Comparison of ENCODE assay signal across 8 mouse cellular contexts in the genomic region with DNA sequence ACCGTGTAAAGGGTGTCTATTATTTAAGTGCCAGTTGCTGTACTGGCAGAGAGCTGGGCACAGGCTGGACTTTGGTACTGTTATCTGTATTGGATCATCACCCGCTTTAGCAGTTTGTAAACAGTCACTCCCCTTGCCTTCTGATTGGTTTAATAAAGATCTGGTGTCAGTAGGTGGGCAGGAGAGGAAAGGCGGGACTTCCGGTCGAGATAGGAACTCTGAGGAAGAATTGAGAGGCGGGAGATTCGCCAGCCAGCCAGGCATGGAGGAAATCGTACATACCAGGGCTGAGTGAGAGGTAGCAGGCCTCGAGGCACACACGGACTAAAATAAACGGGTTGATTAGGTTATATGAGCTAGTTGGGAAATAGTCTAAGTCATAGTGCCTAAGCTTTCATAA. TPM values are rescaled to one million over a fixed set of nuclear protein-coding genes. Genes with fewer than 3 reads are reported as not detected.
A peak's percentile ranks its signal among the peaks of the same experiment; 100 is the strongest.
DNase-seq lines count a peak whose midpoint lies in the region; ATAC-seq lines count a peak whose summit lies in the region.

No protein-coding gene starts in this region.

- H3K27ac ChIP-seq in heart, embryonic 11.5 days (ENCODE audit: low read depth, low read length): no peak overlapping the region

- intact Hi-C loops in left cerebral cortex, postnatal 14 days (cut with DNase I): no loop called here

- no peak for ATAC-seq in heart, embryonic 11.5 days (replicated peaks; ENCODE audit: insufficient number of reproducible peaks, low FRiP score, low TSS enrichment)
- ATAC-seq in activated CD4-positive, CD25-positive, alpha-beta regulatory T cell, adult 4 months: no peak

- H3K36me3 ChIP-seq in heart, embryonic 11.5 days (ENCODE audit: control insufficient read depth, insufficient read depth, low read length): no peaks in the 10 kb centered on the region

- H3K4me1 ChIP-seq in heart, embryonic 11.5 days (ENCODE audit: control insufficient read depth, insufficient read depth, low read length): no peaks in the 10 kb centered on the region

- no peak overlapping the region; the same call in 1 of the 2 replicates for H3K4me2 ChIP-seq in heart, embryonic 11.5 days

- 25% methylated on average over 11 of the region's 11 CpGs for WGBS in heart, embryonic 11.5 days (ENCODE audit: insufficient replicate concordance)

- no peaks in the 10 kb centered on the region for H3K27me3 ChIP-seq in heart, embryonic 11.5 days (ENCODE audit: control insufficient read depth, insufficient read depth, low read length)

- no peak overlapping the region for H3K4me3 ChIP-seq in heart, embryonic 11.5 days (ENCODE audit: low read depth, low read length)

- 0 out of 2 replicates have a peak overlapping the region, but pooled peaks have one; percentile 39 for H3K9ac ChIP-seq in heart, embryonic 11.5 days (ENCODE audit: low read depth, low read length)

- H3K9me3 ChIP-seq in heart, embryonic 11.5 days (replicated peaks; ENCODE audit: control insufficient read depth, low read length): no peaks in the 10 kb centered on the region

- DNase-seq in layer of hippocampus, adult 11-12 months (ENCODE audit: low spot score): peak; percentile 52
- DNase-seq in layer of hippocampus, adult 8-10 months (ENCODE audit: low spot score in 2 of 2): no peak
- peak; percentile 65 for DNase-seq in WW6 (ENCODE audit: low read depth, low spot score)
- peak; percentile 81 to 90 for DNase-seq in kidney, postnatal 36 days
- peak; percentile 42 for DNase-seq in naive thymus-derived CD4-positive, alpha-beta T cell, adult 2 months (ENCODE audit: low read depth)
- no peak for DNase-seq in left cerebral cortex, postnatal 14 days (ENCODE audit: low spot score in 2 of 2)

RNA-seq across cellular contexts. Expression of gene Ube2i, which starts 7.7 kb away (rescaled TPM):
- total RNA-seq in layer of hippocampus, adult 8-10 months (2022): 100 to 1,000 TPM; 212 to 231 (median 228) TPM
- polyA plus RNA-seq in heart, embryonic 11.5 days (2014; fragmentation: Nextera tagmentation; extraction: Ambion mirVana): 471 and 482 TPM in 2 replicates
- 100 to 1,000 TPM; 368 to 405 TPM for polyA plus RNA-seq in activated CD4-positive, CD25-positive, alpha-beta regulatory T cell, adult 4 months (2017; shearing (Covaris generic))
- total RNA-seq in left cerebral cortex, postnatal 14 days (2021): 100 to 1,000 TPM; 211 to 216 TPM

RNA-seq across cellular contexts. Expression of gene Prss34, which starts 16.1 kb away (rescaled TPM):
- total RNA-seq in layer of hippocampus, adult 8-10 months (2022): not detected
- polyA plus RNA-seq in heart, embryonic 11.5 days (2014; fragmentation: Nextera tagmentation; extraction: Ambion mirVana): not detected in 2 replicates
- polyA plus RNA-seq in activated CD4-positive, CD25-positive, alpha-beta regulatory T cell, adult 4 months (2017; shearing (Covaris generic)): not detected
- total RNA-seq in left cerebral cortex, postnatal 14 days (2021): not detected

RNA-seq across cellular contexts. Expression of gene Baiap3, which starts 26.0 kb away (rescaled TPM):
- total RNA-seq in layer of hippocampus, adult 8-10 months (2022): 10 to 100 TPM in 3 of 4 experiments, 1 to 10 TPM in 1; 9.6 to 16.7 (median 11.0) TPM
- 0.35 and 0.63 TPM in 2 replicates for polyA plus RNA-seq in heart, embryonic 11.5 days (2014; fragmentation: Nextera tagmentation; extraction: Ambion mirVana)
- polyA plus RNA-seq in activated CD4-positive, CD25-positive, alpha-beta regulatory T cell, adult 4 months (2017; shearing (Covaris generic)): 1 to 10 TPM; 1.4 to 8.5 TPM
- total RNA-seq in left cerebral cortex, postnatal 14 days (2021): 10 to 100 TPM; 15.2 to 23.8 TPM

RNA-seq across cellular contexts. Expression of gene Prss28, which starts 26.3 kb away (rescaled TPM):
- not detected for total RNA-seq in layer of hippocampus, adult 8-10 months (2022)
- not detected in 2 replicates for polyA plus RNA-seq in heart, embryonic 11.5 days (2014; fragmentation: Nextera tagmentation; extraction: Ambion mirVana)
- not detected for polyA plus RNA-seq in activated CD4-positive, CD25-positive, alpha-beta regulatory T cell, adult 4 months (2017; shearing (Covaris generic))
- not detected for total RNA-seq in left cerebral cortex, postnatal 14 days (2021)

RNA-seq across cellular contexts. Expression of gene Prss29, which starts 36.3 kb away (rescaled TPM):
- not detected for total RNA-seq in layer of hippocampus, adult 8-10 months (2022)
- polyA plus RNA-seq in heart, embryonic 11.5 days (2014; fragmentation: Nextera tagmentation; extraction: Ambion mirVana): not detected in 2 replicates
- not detected for polyA plus RNA-seq in activated CD4-positive, CD25-positive, alpha-beta regulatory T cell, adult 4 months (2017; shearing (Covaris generic))
- not detected for total RNA-seq in left cerebral cortex, postnatal 14 days (2021)

Comparison
In these comparisons a context has a peak if more than half of its experiments do, and no peak if none do; other contexts are left out.
1. DNase-seq: peak in layer of hippocampus, adult 11-12 months (single experiment), WW6 (single experiment), kidney, postnatal 36 days (2 of 2) and naive thymus-derived CD4-positive, alpha-beta T cell, adult 2 months (single experiment); none in layer of hippocampus, adult 8-10 months (0 of 2) and left cerebral cortex, postnatal 14 days (0 of 2).